Mouse (Mus musculus) limb, embryonic 12.5 days (tissue): ENCODE measurements around the gene Cx3cl1. TPM values are rescaled to one million over a fixed set of nuclear protein-coding genes. Genes with fewer than 3 reads are reported as not detected.

Experiments used
- ATAC-seq: fragments of 200-750 bp; cut with Nextera tagmentation; 2 replicates; pipeline ENCODE4 v1.8.0; 2017; ENCODE audit warnings: low read depth, moderate TSS enrichment; ENCODE audit not compliant: insufficient number of reproducible peaks, insufficient read depth, low FRiP score, low TSS enrichment
- H3K27ac ChIP-seq: fragments of 300-500 bp; sonication (generic); 2 replicates; pipeline ENCODE4 v1.5.1; 2016; ENCODE audit warnings: mild to moderate bottlenecking, moderate library complexity
- H3K27me3 ChIP-seq: fragments of 300-500 bp; sonication (generic); 2 replicates; pipeline ENCODE4 v1.6.1; 2016; ENCODE audit warnings: mild to moderate bottlenecking, moderate library complexity
- H3K36me3 ChIP-seq: fragments of 300-500 bp; sonication (generic); 2 replicates; pipeline ENCODE4 v1.6.1; 2016; ENCODE audit warnings: mild to moderate bottlenecking, moderate library complexity
- H3K4me1 ChIP-seq: fragments of 300-500 bp; sonication (generic); replicated peaks from 2 replicates; pipeline ENCODE4 v1.6.1; 2016
- H3K4me2 ChIP-seq: fragments of 300-500 bp; sonication (generic); 2 replicates; pipeline ENCODE4 v1.6.1; 2016; ENCODE audit warnings: mild to moderate bottlenecking, moderate library complexity
- H3K4me3 ChIP-seq: fragments of 300-500 bp; sonication (generic); replicated peaks from 2 replicates; pipeline ENCODE4 v1.5.1; 2016; ENCODE audit warnings: mild to moderate bottlenecking
- H3K9ac ChIP-seq: fragments of 300-500 bp; sonication (generic); replicated peaks from 2 replicates; pipeline ENCODE4 v1.6.1; 2016; ENCODE audit warnings: mild to moderate bottlenecking, moderate library complexity
- H3K9me3 ChIP-seq: fragments of 300-500 bp; sonication (generic); 2 replicates; pipeline ENCODE4 v1.6.1; 2016; ENCODE audit warnings: mild to moderate bottlenecking, moderate library complexity
- WGBS: fragments of 180-500 bp; shearing (Covaris S2); methylation state at CpG from one replicate; pipeline ENCODE4 v1.1.7; 2016; 5-methylcytosine and 5-hydroxymethylcytosine counted together
- polyA plus RNA-seq: library from polyadenylated mRNA; unstranded; fragments of >200 nt; fragmentation: Nextera tagmentation; extraction: Ambion mirVana; gene quantifications from 2 replicates; pipeline ENCODE4 v1.2.1, GENCODE M21; 2016

Gene Cx3cl1
- polyA plus RNA-seq, 1 experiment from 2014 or later, result 5.3 TPM

- Histone ChIP-seq H3K4me2 (no peak within 1 kb of the TSS), H3K9ac (no peak within 1 kb of the TSS), H3K27ac (no peak within 1 kb of the TSS), H3K36me3 (no peaks in the 10 kb centered on the region), H3K9me3 (0 out of 2 replicates have a peak, but pooled peaks cover 3% of the 10 kb centered on the region), H3K27me3 (no peaks in the 10 kb centered on the region), H3K4me3 (no peak within 1 kb of the TSS), H3K4me1 (no peaks in the 10 kb centered on the region)
- 89% methylated on average over 7 of the region's 7 CpGs for WGBS
- no peak for ATAC-seq
These were observed 26.2 kb upstream of the Cx3cl1 start, which contains the start of gene Ccl22 for GRCm38 (mm10) chr8:94745476-94746184. TSS of gene Ccl22 (plus strand) at chr8:94745590.

DNA sequence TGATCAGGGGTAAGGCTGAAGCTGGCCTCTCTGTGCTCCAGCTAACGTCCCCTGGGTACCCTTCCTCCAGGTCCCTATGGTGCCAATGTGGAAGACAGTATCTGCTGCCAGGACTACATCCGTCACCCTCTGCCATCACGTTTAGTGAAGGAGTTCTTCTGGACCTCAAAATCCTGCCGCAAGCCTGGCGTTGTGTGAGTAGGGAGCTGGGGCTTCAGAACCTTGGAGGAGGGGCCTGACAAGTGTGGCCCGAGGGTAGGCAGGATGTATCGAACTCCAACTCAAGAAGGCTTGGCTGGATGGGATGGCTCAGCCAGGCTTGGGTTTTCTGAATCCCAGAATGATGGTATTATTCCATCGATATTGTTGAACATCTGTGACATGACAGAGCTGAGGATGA is 25.0 kb upstream of the Cx3cl1 start:
- no peak overlapping the region for H3K4me3 ChIP-seq
- no peak overlapping the region for H3K4me2 ChIP-seq
- H3K9ac ChIP-seq, result no peak overlapping the region
- no peak for ATAC-seq
- 84% methylated on average over 8 of the region's 8 CpGs for WGBS
- H3K27me3 ChIP-seq, result no peaks in the 10 kb centered on the region
- H3K9me3 ChIP-seq, result no peaks in the 10 kb centered on the region
- no peaks in the 10 kb centered on the region for H3K4me1 ChIP-seq
- H3K36me3 ChIP-seq, result no peaks in the 10 kb centered on the region
- no peak overlapping the region for H3K27ac ChIP-seq

DNA sequence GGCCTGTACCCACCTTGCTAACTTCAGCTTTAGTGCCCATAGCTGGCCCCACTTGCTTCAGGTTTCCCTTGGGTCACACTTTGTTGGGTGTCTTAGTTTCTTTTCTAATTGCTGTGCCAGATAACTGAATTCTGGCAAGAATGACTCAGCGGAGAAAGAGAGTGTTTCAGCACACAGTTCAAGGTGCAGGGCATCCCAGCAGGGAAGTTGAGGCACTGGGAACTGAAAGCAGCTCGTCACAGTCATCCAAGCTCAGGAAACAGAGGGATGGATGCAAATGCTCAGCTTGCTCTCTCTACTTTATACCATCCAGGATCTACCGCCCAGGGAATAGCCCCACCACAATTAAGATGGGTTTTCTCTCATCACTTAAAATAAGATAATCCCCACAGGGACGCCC is 23.4 kb upstream of the Cx3cl1 start:
- Histone ChIP-seq H3K9ac (no peak overlapping the region), H3K9me3 (no peaks in the 10 kb centered on the region), H3K27me3 (no peaks in the 10 kb centered on the region), H3K27ac (no peak overlapping the region), H3K4me1 (no peaks in the 10 kb centered on the region), H3K4me2 (no peak overlapping the region), H3K36me3 (no peaks in the 10 kb centered on the region), H3K4me3 (no peak overlapping the region)
- ATAC-seq, result no peak
- 54% methylated on average over 4 of the region's 4 CpGs for WGBS

GRCm38 (mm10) chr8:94749942-94750341 is 21.9 kb upstream of the Cx3cl1 start:
- Histone ChIP-seq H3K9ac (no peak overlapping the region), H3K27ac (no peak overlapping the region), H3K36me3 (no peaks in the 10 kb centered on the region), H3K4me3 (no peak overlapping the region), H3K4me2 (no peak overlapping the region), H3K4me1 (no peaks in the 10 kb centered on the region), H3K27me3 (no peaks in the 10 kb centered on the region), H3K9me3 (no peaks in the 10 kb centered on the region)
- no peak for ATAC-seq
- WGBS, result 79% methylated on average over 3 of the region's 3 CpGs

GRCm38 (mm10) chr8:94751023-94751849 is 20.6 kb upstream of the Cx3cl1 start:
- Histone ChIP-seq H3K4me1 (no peaks in the 10 kb centered on the region), H3K4me3 (no peak overlapping the region), H3K4me2 (no peak overlapping the region), H3K27ac (no peak overlapping the region), H3K9me3 (no peaks in the 10 kb centered on the region), H3K36me3 (no peaks in the 10 kb centered on the region), H3K9ac (no peak overlapping the region), H3K27me3 (no peaks in the 10 kb centered on the region)
- WGBS, result 83% methylated on average over 10 of the region's 10 CpGs
- no peak for ATAC-seq

- H3K27ac ChIP-seq, result no peak overlapping the region
- 86% methylated on average over 2 of the region's 2 CpGs for WGBS
- no peaks in the 10 kb centered on the region for H3K27me3 ChIP-seq
- H3K4me1 ChIP-seq, result no peaks in the 10 kb centered on the region
- H3K9me3 ChIP-seq, result no peaks in the 10 kb centered on the region
- no peak for ATAC-seq
- H3K36me3 ChIP-seq, result no peaks in the 10 kb centered on the region
- no peak overlapping the region for H3K4me3 ChIP-seq
- no peak overlapping the region for H3K4me2 ChIP-seq
- no peak overlapping the region for H3K9ac ChIP-seq
These were observed 17.8 kb upstream of the Cx3cl1 start for GRCm38 (mm10) chr8:94754006-94754405.

- Histone ChIP-seq H3K4me3 (no peak overlapping the region), H3K27ac (no peak overlapping the region), H3K27me3 (no peaks in the 10 kb centered on the region), H3K4me1 (no peaks in the 10 kb centered on the region), H3K9ac (no peak overlapping the region), H3K4me2 (no peak overlapping the region), H3K9me3 (no peaks in the 10 kb centered on the region), H3K36me3 (no peaks in the 10 kb centered on the region)
- no peak for ATAC-seq
- WGBS, result 81% methylated on average over 2 of the region's 2 CpGs
These were observed 17.3 kb upstream of the Cx3cl1 start for GRCm38 (mm10) chr8:94754486-94754885.

DNA sequence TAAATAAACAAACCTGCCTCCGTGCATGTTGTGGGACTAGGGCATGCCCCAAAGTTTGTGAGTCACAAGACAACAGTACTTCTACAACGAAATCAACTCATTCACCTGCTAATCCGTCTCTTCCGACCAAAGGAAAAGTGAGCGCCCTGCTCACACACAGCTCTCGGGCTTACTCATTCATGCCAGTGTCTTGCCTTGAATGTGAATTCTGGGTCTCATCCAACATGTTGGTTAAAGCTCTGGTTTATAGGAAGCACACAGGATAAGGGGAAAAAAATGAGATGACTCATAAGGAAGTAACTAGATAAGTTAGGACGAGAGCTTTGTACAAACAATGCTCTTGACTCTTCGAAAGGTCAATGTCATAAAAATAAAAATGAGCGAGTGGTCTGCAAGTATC is 4.8 kb upstream of the Cx3cl1 start:
- H3K27ac ChIP-seq, result no peak overlapping the region
- H3K36me3 ChIP-seq, result no peaks in the 10 kb centered on the region
- H3K9ac ChIP-seq, result no peak overlapping the region
- ATAC-seq, result no peak
- 76% methylated on average over 9 of the region's 9 CpGs for whole genome bisulfite sequencing
- peaks cover 12% of the 10 kb centered on the region for H3K4me1 ChIP-seq
- H3K4me2 ChIP-seq, result no peak overlapping the region
- H3K4me3 ChIP-seq, result no peak overlapping the region
- H3K27me3 ChIP-seq, result peaks cover 46% of the 10 kb centered on the region
- H3K9me3 ChIP-seq, result no peaks in the 10 kb centered on the region

- no peak overlapping the region for H3K4me3 ChIP-seq
These were observed 864 bp upstream of the Cx3cl1 start for GRCm38 (mm10) chr8:94770945-94771344.

DNA sequence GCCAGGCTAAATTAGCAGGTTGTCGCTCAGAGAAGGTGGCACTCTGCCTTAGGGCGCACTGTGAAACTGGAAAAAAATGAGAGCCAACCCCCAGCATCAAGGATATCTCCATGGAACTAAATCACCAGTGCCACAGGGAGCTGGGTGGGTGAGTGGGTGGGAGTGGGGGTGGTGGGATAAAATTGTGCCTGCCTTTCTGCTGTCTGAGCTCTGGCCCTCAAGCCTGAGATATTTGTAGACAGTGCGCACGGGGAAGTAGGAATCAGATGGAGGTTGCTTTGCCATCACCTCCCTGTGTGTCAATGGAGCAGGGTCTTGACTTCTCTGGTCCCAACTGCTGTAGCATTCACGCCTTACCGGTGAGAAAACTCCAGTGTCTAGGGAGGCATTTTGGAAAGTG is 1.2 kb downstream of the Cx3cl1 start:
- ATAC-seq, result no peak
- Histone ChIP-seq H3K4me1 (peaks cover 37% of the 10 kb centered on the region), H3K36me3 (no peaks in the 10 kb centered on the region), H3K9ac (no peak overlapping the region), H3K4me2 (peak overlapping the region; percentile 94), H3K4me3 (peak overlapping the region; percentile 53; the same call in 1 of the 2 replicates), H3K27me3 (peaks cover 65% of the 10 kb centered on the region), H3K27ac (no peak overlapping the region), H3K9me3 (no peaks in the 10 kb centered on the region)
- WGBS, result 41% methylated on average over 6 of the region's 6 CpGs

More at GRCm38 (mm10) chr8:94770945-94771344, 864 bp upstream of the Cx3cl1 start:
- Histone ChIP-seq H3K4me1 (peaks cover 35% of the 10 kb centered on the region), H3K9ac (no peak overlapping the region), H3K4me2 (peak overlapping the region; percentile 94; the same call in 1 of the 2 replicates), H3K36me3 (no peaks in the 10 kb centered on the region), H3K27ac (no peak overlapping the region), H3K9me3 (no peaks in the 10 kb centered on the region), H3K27me3 (peaks cover 75% of the 10 kb centered on the region)
- WGBS, result 63% methylated on average over 6 of the region's 6 CpGs
- ATAC-seq, result no peak

GRCm38 (mm10) chr8:94773700-94774171 is 1.9 kb downstream of the Cx3cl1 start:
- Histone ChIP-seq H3K4me3 (no peak overlapping the region), H3K4me1 (peaks cover 44% of the 10 kb centered on the region), H3K36me3 (no peaks in the 10 kb centered on the region), H3K27me3 (peaks cover 58% of the 10 kb centered on the region), H3K27ac (no peak overlapping the region), H3K9me3 (no peaks in the 10 kb centered on the region), H3K9ac (no peak overlapping the region), H3K4me2 (peak overlapping the region; percentile 94)
- WGBS, result 14% methylated on average over 12 of the region's 12 CpGs
- ATAC-seq, result no peak
